Mouse (Mus musculus) kidney, postnatal 25 days (tissue): Measurements from ENCODE around the gene Whrn.

ENCODE experiments used
- DNase-seq, 2 experiments: peaks; one replicate each; pipeline ENCODE4 v3.0.0; 2021; ENCODE audit warnings: mixed read lengths in 2 of 2

Whrn gene

GRCm38 (mm10) chr4:63404205-63404604, 91.6 kb downstream of the Whrn start:
- DNase-seq, result no peak

- peak; percentile 93 to 94 for DNase-seq
Measured at GRCm38 (mm10) chr4:63403040-63403959, 92.5 kb downstream of the Whrn start, which contains the start of gene Akna. TSS of gene Akna (minus strand) at chr4:63403354.

- DNase-seq, result peak; percentile 23 to 67
Measured at GRCm38 (mm10) chr4:63402558-63402957, 93.2 kb downstream of the Whrn start.

- DNase-seq, result no peak
Measured at GRCm38 (mm10) chr4:63402056-63402455, 93.7 kb downstream of the Whrn start.

GRCm38 (mm10) chr4:63401620-63402019, 94.2 kb downstream of the Whrn start:
- no peak for DNase-seq

GRCm38 (mm10) chr4:63400541-63401306, 95.1 kb downstream of the Whrn start:
- DNase-seq, result no peak

- DNase-seq, result no peak
Measured at GRCm38 (mm10) chr4:63399691-63400270, 96.0 kb downstream of the Whrn start.

- DNase-seq, result peak in 1 of 2 experiments; percentile 31
Measured at GRCm38 (mm10) chr4:63398854-63399609, 96.8 kb downstream of the Whrn start.

GRCm38 (mm10) chr4:63397981-63398537, 97.7 kb downstream of the Whrn start:
- DNase-seq, result no peak

- DNase-seq, result no peak
Measured at GRCm38 (mm10) chr4:63391322-63391721, 104.5 kb downstream of the Whrn start.

- no peak for DNase-seq
Measured at GRCm38 (mm10) chr4:63389887-63390528, 105.8 kb downstream of the Whrn start.

- no peak for DNase-seq
Measured at GRCm38 (mm10) chr4:63389121-63389886, 106.5 kb downstream of the Whrn start.

GRCm38 (mm10) chr4:63388029-63388428, 107.8 kb downstream of the Whrn start:
- DNase-seq, result no peak

GRCm38 (mm10) chr4:63385784-63386183, 110.0 kb downstream of the Whrn start:
- DNase-seq, result no peak

GRCm38 (mm10) chr4:63385253-63385652, 110.5 kb downstream of the Whrn start:
- DNase-seq, result no peak

GRCm38 (mm10) chr4:63384262-63384661, 111.5 kb downstream of the Whrn start:
- DNase-seq, result no peak

- no peak for DNase-seq
Measured at GRCm38 (mm10) chr4:63383474-63383873, 112.3 kb downstream of the Whrn start.

GRCm38 (mm10) chr4:63382676-63383369, 113.0 kb downstream of the Whrn start:
- DNase-seq, result no peak

GRCm38 (mm10) chr4:63377483-63377882, 118.3 kb downstream of the Whrn start:
- DNase-seq, result peak in 1 of 2 experiments; percentile 12

- no peak for DNase-seq
Measured at GRCm38 (mm10) chr4:63375367-63375766, 120.4 kb downstream of the Whrn start.
